ENCODE assay signal across 29 mouse cellular contexts in genomic region chr6:7181711-7182110, GRCm38 (mm10).
"Had no signal": no experiment of that assay in that cellular context is flagged by ENCODE, and none has a peak within 500 bp of the region (broad histone marks: within the 10 kb centered on the region; RNA-seq: fewer than 3 reads in every experiment).

No protein-coding gene starts in this region.

- H3K27me3 ChIP-seq: heart, embryonic 12.5 days; heart, embryonic 13.5 days; heart, embryonic 15.5 days; hindbrain, embryonic 12.5 days; hindbrain, embryonic 13.5 days; hindbrain, embryonic 15.5 days; intestine, embryonic 15.5 days; kidney, embryonic 15.5 days had no signal

- H3K4me3 ChIP-seq: heart, embryonic 12.5 days; heart, embryonic 13.5 days; heart, embryonic 15.5 days; hindbrain, embryonic 10.5 days; hindbrain, embryonic 12.5 days; hindbrain, embryonic 13.5 days; hindbrain, embryonic 15.5 days; intestine, embryonic 15.5 days; kidney, embryonic 15.5 days; layer of hippocampus, adult 2 months; left cerebral cortex, adult 2 months had no signal

- H3K4me1 ChIP-seq: heart, embryonic 12.5 days; heart, embryonic 13.5 days; heart, embryonic 15.5 days; hindbrain, embryonic 10.5 days; hindbrain, embryonic 12.5 days; hindbrain, embryonic 13.5 days; hindbrain, embryonic 15.5 days; intestine, embryonic 15.5 days; kidney, embryonic 15.5 days had no signal

- DNase-seq: heart, postnatal 10 days; heart, postnatal 14 days; heart, postnatal 36 days; heart, postnatal 4 days; kidney, adult 11 months; kidney, adult 2 months; kidney, adult 8-10 months; kidney, adult 9 months; kidney, postnatal 10 days; kidney, postnatal 14 days; kidney, postnatal 25 days; kidney, postnatal 36 days; kidney, postnatal 4 days; layer of hippocampus, adult 9-11 months; layer of hippocampus, postnatal 36 days had no signal

- H3K27ac ChIP-seq: heart, embryonic 13.5 days; heart, embryonic 15.5 days; hindbrain, embryonic 10.5 days; hindbrain, embryonic 12.5 days; hindbrain, embryonic 13.5 days; hindbrain, embryonic 14.5 days; hindbrain, embryonic 15.5 days; hindbrain, postnatal 0 days; intestine, embryonic 15.5 days; kidney, embryonic 15.5 days; kidney, postnatal 0 days; layer of hippocampus, adult 2 months; left cerebral cortex, adult 2 months had no signal
